Mouse (Mus musculus): ENCODE results near the gene Atg7. TPM values are rescaled to one million over a fixed set of nuclear protein-coding genes. Genes with fewer than 3 reads are reported as not detected.

Gene Atg7
- polyA plus RNA-seq, 1 experiment, result 43.3 TPM

GRCm38 (mm10) chr6:114807474-114807873 lies 164.6 kb downstream of the Atg7 start:
- Histone ChIP-seq H3K27ac (ENCODE audit: control insufficient read depth, insufficient read depth, low read depth, low read length, poor library complexity) (no peak overlapping the region), H3K4me1 (ENCODE audit: control insufficient read depth, insufficient read depth, low read length) (no peaks in the 10 kb centered on the region), H3K4me3 (replicated peaks; ENCODE audit: control insufficient read depth, low read depth, low read length) (no peak overlapping the region)
- 75% methylated on average over 3 of the region's 3 CpGs for WGBS
- no peak for TF ChIP-seq POLR2A (IDR thresholded peaks at IDR 0.05; ENCODE audit: borderline replicate concordance, control insufficient read depth, low read depth, low read length)
- TF ChIP-seq CTCF (IDR thresholded peaks at IDR 0.05; ENCODE audit: control insufficient read depth, insufficient read depth, low read length), result no peak

DNA sequence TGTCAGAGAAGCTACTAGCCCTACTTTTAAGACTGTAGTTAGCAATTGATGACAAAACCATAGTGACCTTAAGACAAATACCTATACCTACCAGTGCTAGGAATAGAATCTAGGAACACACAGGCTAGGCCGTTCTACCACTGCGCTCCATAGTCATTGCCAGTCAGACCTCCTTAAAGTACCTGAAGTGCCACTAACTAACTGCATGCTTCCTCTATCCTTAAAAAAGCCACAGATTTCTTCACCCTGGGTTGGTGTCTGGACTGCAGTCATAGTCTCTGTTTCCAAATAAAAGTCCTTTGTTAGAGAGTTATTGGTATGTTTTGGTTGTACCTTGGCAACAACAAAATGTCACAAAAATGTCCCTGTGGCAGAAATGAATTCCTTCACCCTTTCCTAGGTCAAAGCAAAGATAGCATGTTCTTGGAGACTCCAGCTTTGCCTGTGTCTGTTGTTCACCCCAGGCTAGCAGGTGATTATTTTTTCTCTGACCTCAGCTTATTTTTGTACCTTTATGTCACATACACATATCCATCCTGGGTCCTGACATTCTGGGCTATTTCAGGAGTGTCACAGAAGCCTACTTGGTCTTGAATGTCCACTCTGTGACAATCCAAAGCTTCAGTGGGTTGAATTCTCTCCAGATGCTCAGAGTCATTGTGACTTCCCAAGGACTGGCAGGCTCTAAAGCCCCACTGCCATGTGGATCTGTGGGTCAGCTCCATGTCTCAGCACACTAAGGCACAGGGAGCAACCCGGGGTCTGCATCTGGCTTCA lies 165.9 kb downstream of the Atg7 start:
- Histone ChIP-seq H3K4me1 (ENCODE audit: control insufficient read depth, insufficient read depth, low read length) (no peaks in the 10 kb centered on the region), H3K27ac (ENCODE audit: control insufficient read depth, insufficient read depth, low read depth, low read length, poor library complexity) (no peak overlapping the region), H3K4me3 (replicated peaks; ENCODE audit: control insufficient read depth, low read depth, low read length) (no peak overlapping the region)
- WGBS, result 76% methylated on average over 3 of the region's 3 CpGs
- TF ChIP-seq CTCF (IDR thresholded peaks at IDR 0.05; ENCODE audit: control insufficient read depth, insufficient read depth, low read length) (no peak), POLR2A (IDR thresholded peaks at IDR 0.05; ENCODE audit: borderline replicate concordance, control insufficient read depth, low read depth, low read length) (no peak)

GRCm38 (mm10) chr6:114809431-114809811 lies 166.5 kb downstream of the Atg7 start:
- TF ChIP-seq POLR2A (IDR thresholded peaks at IDR 0.05; ENCODE audit: borderline replicate concordance, control insufficient read depth, low read depth, low read length), result no peak
- no peak for TF ChIP-seq CTCF (IDR thresholded peaks at IDR 0.05; ENCODE audit: control insufficient read depth, insufficient read depth, low read length)

GRCm38 (mm10) chr6:114812322-114812721 lies 169.4 kb downstream of the Atg7 start:
- 79% methylated on average over 5 of the region's 5 CpGs for WGBS

More at GRCm38 (mm10) chr6:114809431-114809811, 166.5 kb downstream of the Atg7 start:
- no peaks in the 10 kb centered on the region for H3K4me1 ChIP-seq (ENCODE audit: control insufficient read depth, insufficient read depth, low read length)
- WGBS, result 79% methylated on average over 1 of the region's 1 CpGs
- no peak overlapping the region for H3K4me3 ChIP-seq (replicated peaks; ENCODE audit: control insufficient read depth, low read depth, low read length)
- H3K27ac ChIP-seq (ENCODE audit: control insufficient read depth, insufficient read depth, low read depth, low read length, poor library complexity), result no peak overlapping the region

DNA sequence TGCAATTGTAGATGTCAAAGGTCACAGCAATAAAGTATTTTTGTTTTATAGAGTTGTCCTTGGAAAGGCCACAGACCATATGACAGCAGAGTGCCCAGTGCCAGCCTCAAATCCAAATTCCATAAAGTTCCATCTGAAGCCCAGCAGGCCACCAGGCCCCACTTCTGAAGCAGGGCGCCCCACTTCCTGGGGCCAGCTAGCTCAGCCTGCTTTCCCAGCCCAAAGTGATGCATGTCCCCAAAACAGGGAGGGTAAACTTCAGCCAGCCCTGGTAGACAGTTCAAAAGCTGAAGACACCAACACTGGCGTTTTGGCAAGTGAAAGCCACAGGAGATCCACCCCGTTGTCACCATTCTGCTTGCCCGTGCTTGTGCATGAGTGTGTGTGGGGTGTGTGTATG lies 169.9 kb downstream of the Atg7 start:
- no peak overlapping the region for H3K27ac ChIP-seq (ENCODE audit: control insufficient read depth, insufficient read depth, low read depth, low read length, poor library complexity)
- no peak overlapping the region for H3K4me3 ChIP-seq (replicated peaks; ENCODE audit: control insufficient read depth, low read depth, low read length)
- TF ChIP-seq CTCF (IDR thresholded peaks at IDR 0.05; ENCODE audit: control insufficient read depth, insufficient read depth, low read length) (no peak), POLR2A (IDR thresholded peaks at IDR 0.05; ENCODE audit: borderline replicate concordance, control insufficient read depth, low read depth, low read length) (no peak)
- WGBS, result 79% methylated on average over 4 of the region's 4 CpGs
- no peaks in the 10 kb centered on the region for H3K4me1 ChIP-seq (ENCODE audit: control insufficient read depth, insufficient read depth, low read length)

More at GRCm38 (mm10) chr6:114812322-114812721, 169.4 kb downstream of the Atg7 start:
- no peak overlapping the region for H3K4me3 ChIP-seq (replicated peaks; ENCODE audit: control insufficient read depth, low read depth, low read length)
- TF ChIP-seq CTCF (IDR thresholded peaks at IDR 0.05; ENCODE audit: control insufficient read depth, insufficient read depth, low read length), result no peak
- TF ChIP-seq POLR2A (IDR thresholded peaks at IDR 0.05; ENCODE audit: borderline replicate concordance, control insufficient read depth, low read depth, low read length), result no peak
- H3K4me1 ChIP-seq (ENCODE audit: control insufficient read depth, insufficient read depth, low read length), result no peaks in the 10 kb centered on the region
- no peak overlapping the region for H3K27ac ChIP-seq (ENCODE audit: control insufficient read depth, insufficient read depth, low read depth, low read length, poor library complexity)

GRCm38 (mm10) chr6:114814199-114814881 lies 171.4 kb downstream of the Atg7 start:
- no peaks in the 10 kb centered on the region for H3K4me1 ChIP-seq (ENCODE audit: control insufficient read depth, insufficient read depth, low read length)
- H3K27ac ChIP-seq (ENCODE audit: control insufficient read depth, insufficient read depth, low read depth, low read length, poor library complexity), result no peak overlapping the region
- H3K4me3 ChIP-seq (replicated peaks; ENCODE audit: control insufficient read depth, low read depth, low read length), result no peak overlapping the region
- WGBS, result 84% methylated on average over 6 of the region's 6 CpGs
- TF ChIP-seq POLR2A (IDR thresholded peaks at IDR 0.05; ENCODE audit: borderline replicate concordance, control insufficient read depth, low read depth, low read length), result no peak
- no peak for TF ChIP-seq CTCF (IDR thresholded peaks at IDR 0.05; ENCODE audit: control insufficient read depth, insufficient read depth, low read length)

- no peak overlapping the region for H3K4me3 ChIP-seq (replicated peaks; ENCODE audit: control insufficient read depth, low read depth, low read length)
- WGBS, result 92% methylated on average over 5 of the region's 5 CpGs
- TF ChIP-seq POLR2A (IDR thresholded peaks at IDR 0.05; ENCODE audit: borderline replicate concordance, control insufficient read depth, low read depth, low read length) (no peak), CTCF (IDR thresholded peaks at IDR 0.05; ENCODE audit: control insufficient read depth, insufficient read depth, low read length) (peak; percentile 46)
- no peak overlapping the region for H3K27ac ChIP-seq (ENCODE audit: control insufficient read depth, insufficient read depth, low read depth, low read length, poor library complexity)
- no peaks in the 10 kb centered on the region for H3K4me1 ChIP-seq (ENCODE audit: control insufficient read depth, insufficient read depth, low read length)
Observed at GRCm38 (mm10) chr6:114814882-114815650, 172.2 kb downstream of the Atg7 start.

DNA sequence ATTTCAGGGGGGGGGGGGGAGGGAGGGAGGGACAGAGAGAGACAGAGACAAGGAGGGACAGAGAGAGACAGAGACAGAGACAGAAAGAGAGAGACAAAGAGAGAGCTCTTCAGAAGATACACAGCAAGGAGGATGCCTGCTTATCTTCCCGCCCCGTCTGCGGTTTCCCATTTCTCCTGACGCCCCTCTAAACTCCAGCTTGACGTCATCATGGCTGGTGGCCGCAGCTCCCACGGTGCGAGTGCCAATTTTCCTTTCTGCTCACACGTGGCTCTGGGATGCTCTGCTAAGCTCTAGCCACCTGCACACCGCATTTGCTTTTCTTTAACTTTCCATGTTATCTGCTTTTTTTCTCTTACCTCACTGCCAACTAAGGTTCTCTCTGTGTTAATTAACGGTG lies 175.1 kb downstream of the Atg7 start:
- WGBS, result 31% methylated on average over 11 of the region's 11 CpGs
- no peaks in the 10 kb centered on the region; the same call in 1 of the 2 replicates for H3K4me1 ChIP-seq (ENCODE audit: control insufficient read depth, insufficient read depth, low read length)

More for the DNA sequence above, 175.1 kb downstream of the Atg7 start:
- no peak overlapping the region for H3K4me3 ChIP-seq (replicated peaks; ENCODE audit: control insufficient read depth, low read depth, low read length)
- H3K27ac ChIP-seq (ENCODE audit: control insufficient read depth, insufficient read depth, low read depth, low read length, poor library complexity), result no peak overlapping the region
- TF ChIP-seq CTCF (IDR thresholded peaks at IDR 0.05; ENCODE audit: control insufficient read depth, insufficient read depth, low read length) (no peak), POLR2A (IDR thresholded peaks at IDR 0.05; ENCODE audit: borderline replicate concordance, control insufficient read depth, low read depth, low read length) (no peak)
